Mouse (Mus musculus) embryonic facial prominence, embryonic 11.5 days (tissue): ENCODE data around the gene Erc2. TPM values are rescaled to one million over a fixed set of nuclear protein-coding genes. Genes with fewer than 3 reads are reported as not detected.
"Not testable (repeated sequence)": the region's sequence is repeated elsewhere in the genome, so short reads cannot be mapped to it uniquely, and the experiment has no call there.

Experiments used
- ATAC-seq: fragments of 200-750 bp; cut with Nextera tagmentation; replicated peaks from 2 replicates; pipeline ENCODE4 v1.8.0; 2017; ENCODE audit warnings: low read depth; ENCODE audit not compliant: insufficient number of reproducible peaks, low FRiP score, low TSS enrichment
- DNase-seq: peaks from one replicate; pipeline ENCODE4 v3.0.0-alpha.2; 2015; ENCODE audit warnings: low spot score
- H3K27ac ChIP-seq: fragments of 300-500 bp; sonication (generic); replicated peaks from 2 replicates; pipeline ENCODE4 v1.5.1; 2014; ENCODE audit warnings: mild to moderate bottlenecking, low read depth, low read length, control low read depth
- H3K27me3 ChIP-seq: fragments of 300-500 bp; sonication (generic); 2 replicates; pipeline ENCODE4 v1.6.1; 2014; ENCODE audit warnings: mild to moderate bottlenecking, low read length, moderate library complexity, mixed read lengths; ENCODE audit not compliant: control insufficient read depth, insufficient read depth
- H3K36me3 ChIP-seq: fragments of 300-500 bp; sonication (generic); replicated peaks from 2 replicates; pipeline ENCODE4 v1.6.1; 2014; ENCODE audit warnings: low read depth, mild to moderate bottlenecking, low read length, moderate library complexity, mixed read lengths; ENCODE audit not compliant: control insufficient read depth, insufficient read depth
- H3K4me1 ChIP-seq: fragments of 300-500 bp; sonication (generic); 2 replicates; pipeline ENCODE4 v1.6.1; 2014; ENCODE audit warnings: low read length, mixed read lengths; ENCODE audit not compliant: control insufficient read depth, insufficient read depth
- H3K4me2 ChIP-seq: fragments of 300-500 bp; sonication (generic); 2 replicates; pipeline ENCODE4 v1.6.1; 2014; ENCODE audit warnings: low read depth, mild to moderate bottlenecking, control low read depth, low read length, moderate library complexity
- H3K4me3 ChIP-seq: fragments of 300-500 bp; sonication (generic); 2 replicates; pipeline ENCODE4 v1.5.1; 2014; ENCODE audit warnings: low read depth, low read length, control low read depth
- H3K9ac ChIP-seq: fragments of 300-500 bp; sonication (generic); replicated peaks from 2 replicates; pipeline ENCODE4 v1.6.1; 2014; ENCODE audit warnings: mild to moderate bottlenecking, control low read depth, low read length
- H3K9me3 ChIP-seq: fragments of 300-500 bp; sonication (generic); replicated peaks from 2 replicates; pipeline ENCODE4 v1.6.1; 2016; ENCODE audit warnings: mild to moderate bottlenecking, low read length, inconsistent platforms, mixed read lengths; ENCODE audit not compliant: control insufficient read depth
- WGBS: fragments of 180-500 bp; shearing (Covaris S2); extraction: QIAGEN DNeasy Blood & Tissue Kit; methylation state at CpG from one replicate; pipeline ENCODE4 v1.1.7; 2014; 5-methylcytosine and 5-hydroxymethylcytosine counted together
- polyA plus RNA-seq: library from polyadenylated mRNA; unstranded; fragments of >200 nt; fragmentation: Nextera tagmentation; extraction: Ambion mirVana; gene quantifications from 2 replicates; pipeline ENCODE4 v1.2.1, GENCODE M21; 2014

The Erc2 gene
- polyA plus RNA-seq, result 5.2 and 7.3 TPM in 2 replicates

- DNase-seq (peak; percentile 89), ATAC-seq (peak; percentile 94)
- Histone ChIP-seq H3K36me3 (no peaks in the 10 kb centered on the region), H3K9me3 (no peaks in the 10 kb centered on the region), H3K27ac (no peak within 1 kb of the TSS), H3K9ac (peak within 1 kb of the TSS; percentile 78), H3K27me3 (peaks cover 2% of the 10 kb centered on the region; the same call in 1 of the 2 replicates), H3K4me3 (peak within 1 kb of the TSS; percentile 68), H3K4me1 (no peaks in the 10 kb centered on the region), H3K4me2 (peak within 1 kb of the TSS; percentile 84)
- under 1% methylated on average over 56 of the region's 78 CpGs for WGBS
Observed at GRCm38 (mm10) chr14:27622176-27622922, at the start of gene Erc2. Erc2 (plus strand) TSS chr14:27622428.

- H3K4me3 ChIP-seq, result no peak overlapping the region
- DNase-seq (no peak), ATAC-seq (no peak)
- H3K4me1 ChIP-seq, result no peaks in the 10 kb centered on the region
- H3K9me3 ChIP-seq, result no peaks in the 10 kb centered on the region
- no peak overlapping the region for H3K4me2 ChIP-seq
- H3K9ac ChIP-seq, result no peak overlapping the region
- H3K27me3 ChIP-seq, result no peaks in the 10 kb centered on the region
- 84% methylated on average over 2 of the region's 2 CpGs for WGBS
- no peak overlapping the region for H3K27ac ChIP-seq
- H3K36me3 ChIP-seq, result no peaks in the 10 kb centered on the region
Observed at GRCm38 (mm10) chr14:27578443-27578842, 43.8 kb upstream of the Erc2 start.

GRCm38 (mm10) chr14:27589616-27590015, 32.6 kb upstream of the Erc2 start:
- not testable (repeated sequence) for DNase-seq, H3K4me2 ChIP-seq, ATAC-seq, H3K9me3 ChIP-seq, H3K36me3 ChIP-seq, H3K27me3 ChIP-seq, H3K4me3 ChIP-seq, H3K27ac ChIP-seq, H3K9ac ChIP-seq, H3K4me1 ChIP-seq

GRCm38 (mm10) chr14:27592163-27592562, 30.1 kb upstream of the Erc2 start:
- Histone ChIP-seq H3K9me3 (no peaks in the 10 kb centered on the region), H3K27ac (no peak overlapping the region), H3K36me3 (no peaks in the 10 kb centered on the region), H3K4me1 (no peaks in the 10 kb centered on the region), H3K27me3 (no peaks in the 10 kb centered on the region), H3K4me3 (no peak overlapping the region), H3K4me2 (no peak overlapping the region), H3K9ac (no peak overlapping the region)
- DNase-seq (no peak), ATAC-seq (no peak)
- 86% methylated on average over 7 of the region's 7 CpGs for WGBS

- H3K36me3 ChIP-seq, result no peaks in the 10 kb centered on the region
- peak; percentile 94 for DNase-seq
- 0 out of 2 replicates have a peak, but pooled peaks have one; percentile 73 for ATAC-seq
- no peaks in the 10 kb centered on the region for H3K9me3 ChIP-seq
- no peak overlapping the region for H3K27ac ChIP-seq
- H3K4me2 ChIP-seq, result no peak overlapping the region
- no peaks in the 10 kb centered on the region for H3K4me1 ChIP-seq
- no peaks in the 10 kb centered on the region for H3K27me3 ChIP-seq
- WGBS, result 8% methylated on average over 7 of the region's 7 CpGs
- no peak overlapping the region for H3K4me3 ChIP-seq
- H3K9ac ChIP-seq, result no peak overlapping the region
Observed at GRCm38 (mm10) chr14:27596265-27596664, 26.0 kb upstream of the Erc2 start.

- Histone ChIP-seq H3K4me3 (no peak overlapping the region), H3K9ac (no peak overlapping the region), H3K4me2 (no peak overlapping the region), H3K4me1 (no peaks in the 10 kb centered on the region), H3K27me3 (no peaks in the 10 kb centered on the region), H3K36me3 (no peaks in the 10 kb centered on the region), H3K27ac (no peak overlapping the region), H3K9me3 (no peaks in the 10 kb centered on the region)
- DNase-seq, result no peak
- WGBS, result 82% methylated on average over 13 of the region's 13 CpGs
- no peak for ATAC-seq
Observed at GRCm38 (mm10) chr14:27602136-27602535, 20.1 kb upstream of the Erc2 start.

GRCm38 (mm10) chr14:27607419-27607818, 14.8 kb upstream of the Erc2 start:
- H3K4me3 ChIP-seq, result no peak overlapping the region
- no peaks in the 10 kb centered on the region for H3K9me3 ChIP-seq
- no peaks in the 10 kb centered on the region for H3K36me3 ChIP-seq
- no peak overlapping the region for H3K27ac ChIP-seq
- H3K27me3 ChIP-seq, result no peaks in the 10 kb centered on the region
- DNase-seq (no peak), ATAC-seq (no peak)
- no peak overlapping the region for H3K4me2 ChIP-seq
- no peak overlapping the region for H3K9ac ChIP-seq
- 80% methylated on average over 3 of the region's 3 CpGs for WGBS
- no peaks in the 10 kb centered on the region for H3K4me1 ChIP-seq

- 67% methylated on average over 5 of the region's 5 CpGs for WGBS
- no peak overlapping the region for H3K9ac ChIP-seq
- H3K4me2 ChIP-seq, result no peak overlapping the region
- DNase-seq, result peak; percentile 6
- ATAC-seq, result no peak
- no peak overlapping the region for H3K4me3 ChIP-seq
- H3K27me3 ChIP-seq, result no peaks in the 10 kb centered on the region
- no peaks in the 10 kb centered on the region for H3K9me3 ChIP-seq
- H3K36me3 ChIP-seq, result no peaks in the 10 kb centered on the region
- no peak overlapping the region for H3K27ac ChIP-seq
- H3K4me1 ChIP-seq, result no peaks in the 10 kb centered on the region
Observed at GRCm38 (mm10) chr14:27613766-27614165, 8.5 kb upstream of the Erc2 start.
